Mouse (Mus musculus) embryonic fibroblast, embryonic 13.5 days (primary cell): Measurements from ENCODE around the gene Nat10. TPM values are rescaled to one million over a fixed set of nuclear protein-coding genes. Genes with fewer than 3 reads are reported as not detected.

Experiments used
- H3K27ac ChIP-seq: 2 replicates; pipeline ENCODE4 v1.5.1; 2012; ENCODE audit warnings: low read length, control low read depth, inconsistent platforms; ENCODE audit not compliant: insufficient read depth
- H3K4me1 ChIP-seq: 2 replicates; pipeline ENCODE4 v1.6.1; 2011; ENCODE audit warnings: low read length; ENCODE audit not compliant: control insufficient read depth, insufficient read depth
- H3K4me3 ChIP-seq: 2 replicates; pipeline ENCODE4 v1.5.1; 2011; ENCODE audit warnings: mild to moderate bottlenecking, control low read depth, low read length; ENCODE audit not compliant: insufficient read depth
- CTCF ChIP-seq: IDR thresholded peaks from 2 replicates; pipeline ENCODE4 v1.5.1; 2011; ENCODE audit warnings: mild to moderate bottlenecking, control low read depth, low read length, moderate library complexity, borderline replicate concordance; ENCODE audit not compliant: insufficient read depth
- POLR2A ChIP-seq: IDR thresholded peaks from 2 replicates; pipeline ENCODE4 v1.6.1; 2011; ENCODE audit warnings: low read depth, mild to moderate bottlenecking, control low read depth, low read length, moderate library complexity
- polyA plus RNA-seq: library from polyadenylated mRNA; stranded (reverse); fragments of >200 nt; gene quantifications from 2 replicates; pipeline ENCODE4 v1.2.4, GENCODE M21; 2011; ENCODE audit warnings: low read depth; ENCODE audit not compliant: missing spikeins, insufficient read length

Gene Nat10
- polyA plus RNA-seq, 1 experiment: 32.9 TPM

- no peak overlapping the region for H3K4me3 ChIP-seq
- H3K4me1 ChIP-seq: peaks cover 13% of the 10 kb centered on the region
- H3K27ac ChIP-seq: no peak overlapping the region
- no peak for TF ChIP-seq CTCF
- no peak for TF ChIP-seq POLR2A
These were observed 66.1 kb downstream of the Nat10 start for GRCm38 (mm10) chr2:103694777-103695563.

- H3K27ac ChIP-seq: no peak overlapping the region
- no peak for TF ChIP-seq CTCF
- TF ChIP-seq POLR2A: no peak
- peaks cover 13% of the 10 kb centered on the region for H3K4me1 ChIP-seq
- no peak overlapping the region for H3K4me3 ChIP-seq
These were observed 68.3 kb downstream of the Nat10 start for GRCm38 (mm10) chr2:103692810-103693209.

GRCm38 (mm10) chr2:103691278-103691677, 69.8 kb downstream of the Nat10 start:
- no peak overlapping the region for H3K27ac ChIP-seq

GRCm38 (mm10) chr2:103690828-103691227, 70.2 kb downstream of the Nat10 start:
- Histone ChIP-seq H3K4me1 (peaks cover 24% of the 10 kb centered on the region), H3K4me3 (no peak overlapping the region), H3K27ac (no peak overlapping the region)
- TF ChIP-seq POLR2A: no peak
- no peak for TF ChIP-seq CTCF

More at GRCm38 (mm10) chr2:103691278-103691677, 69.8 kb downstream of the Nat10 start:
- Histone ChIP-seq H3K4me1 (peaks cover 22% of the 10 kb centered on the region), H3K4me3 (no peak overlapping the region)
- no peak for TF ChIP-seq CTCF
- TF ChIP-seq POLR2A: no peak

GRCm38 (mm10) chr2:103690425-103690824, 70.6 kb downstream of the Nat10 start:
- TF ChIP-seq POLR2A (no peak), CTCF (no peak)
- Histone ChIP-seq H3K4me1 (peaks cover 21% of the 10 kb centered on the region), H3K27ac (no peak overlapping the region), H3K4me3 (no peak overlapping the region)

GRCm38 (mm10) chr2:103687888-103688287, 73.2 kb downstream of the Nat10 start:
- no peak overlapping the region for H3K4me3 ChIP-seq
- no peak for TF ChIP-seq POLR2A
- no peak for TF ChIP-seq CTCF
- peaks cover 28% of the 10 kb centered on the region for H3K4me1 ChIP-seq
- H3K27ac ChIP-seq: no peak overlapping the region

GRCm38 (mm10) chr2:103687143-103687542, 73.9 kb downstream of the Nat10 start:
- Histone ChIP-seq H3K27ac (peak overlapping the region; percentile 65; the same call in 1 of the 2 replicates), H3K4me1 (peaks cover 28% of the 10 kb centered on the region), H3K4me3 (no peak overlapping the region)
- TF ChIP-seq CTCF (no peak), POLR2A (no peak)

GRCm38 (mm10) chr2:103685581-103685980, 75.5 kb downstream of the Nat10 start:
- Histone ChIP-seq H3K4me3 (no peak overlapping the region), H3K4me1 (peaks cover 22% of the 10 kb centered on the region), H3K27ac (peak overlapping the region; percentile 91)
- TF ChIP-seq POLR2A: no peak
- no peak for TF ChIP-seq CTCF

GRCm38 (mm10) chr2:103684926-103685577, 76.0 kb downstream of the Nat10 start:
- Histone ChIP-seq H3K4me1 (peaks cover 22% of the 10 kb centered on the region), H3K27ac (peak overlapping the region; percentile 91)
- TF ChIP-seq CTCF (no peak), POLR2A (no peak)

GRCm38 (mm10) chr2:103684431-103684830, 76.6 kb downstream of the Nat10 start:
- H3K4me1 ChIP-seq: peaks cover 22% of the 10 kb centered on the region
- H3K4me3 ChIP-seq: no peak overlapping the region
- peak overlapping the region; percentile 23; the same call in 1 of the 2 replicates for H3K27ac ChIP-seq
- TF ChIP-seq CTCF: no peak
- TF ChIP-seq POLR2A: no peak

More at GRCm38 (mm10) chr2:103684926-103685577, 76.0 kb downstream of the Nat10 start:
- H3K4me3 ChIP-seq: no peak overlapping the region
